45 mouse cellular contexts compared by ENCODE assay signal in the genomic region with DNA sequence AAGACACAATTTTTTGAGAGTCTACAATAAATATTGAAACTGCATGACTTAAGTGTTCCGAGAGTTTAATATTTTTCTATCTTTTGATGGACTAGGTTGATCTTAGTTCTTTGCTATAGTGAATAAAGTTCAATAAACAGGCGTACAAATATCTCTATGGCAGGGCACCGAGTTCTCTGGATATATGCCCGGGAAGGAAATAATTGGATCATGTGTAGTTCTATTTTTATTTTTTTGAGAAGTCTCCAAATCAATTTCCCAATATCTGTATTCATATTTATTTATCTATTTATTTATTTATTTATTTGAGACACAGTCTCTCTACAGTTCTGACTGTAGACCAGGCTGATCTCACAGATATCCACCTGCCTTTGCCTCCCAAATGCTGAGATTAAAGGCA. TPM values are rescaled to one million over a fixed set of nuclear protein-coding genes. Genes with fewer than 3 reads are reported as not detected.
"Had no signal": no experiment of that assay in that cellular context is flagged by ENCODE, and none has a peak within 500 bp of the region (broad histone marks: within the 10 kb centered on the region; RNA-seq: fewer than 3 reads in every experiment).

No protein-coding gene starts in this region.

- DNase-seq: liver; liver, embryonic 13.5 days; liver, postnatal 0 days; lung, adult 18-20 months; lung, adult 2 months; lung, embryonic 14.5 days; lung, postnatal 10 days; lung, postnatal 14 days; lung, postnatal 36 days; lung, postnatal 4 days had no signal

- H3K27ac ChIP-seq: limb, embryonic 13.5 days; limb, embryonic 15.5 days; liver, embryonic 12.5 days; liver, embryonic 13.5 days; liver, embryonic 14.5 days; liver, embryonic 15.5 days; lung, embryonic 15.5 days; macrophage; midbrain, embryonic 12.5 days; neural tube, embryonic 12.5 days had no signal

- H3K4me3 ChIP-seq: liver, embryonic 12.5 days; liver, embryonic 13.5 days; liver, embryonic 15.5 days; lung, embryonic 15.5 days; megakaryocyte, embryonic 14.5 days; myocyte; neural tube, embryonic 12.5 days had no signal

- ATAC-seq: liver, embryonic 12.5 days; liver, postnatal 0 days; lung, postnatal 0 days had no signal

- H3K27me3 ChIP-seq: limb, embryonic 12.5 days; limb, embryonic 13.5 days; limb, embryonic 15.5 days; liver, embryonic 13.5 days; lung, embryonic 15.5 days; midbrain, embryonic 12.5 days; midbrain, embryonic 13.5 days; midbrain, embryonic 15.5 days; neural tube, embryonic 12.5 days had no signal

- H3K9me3 ChIP-seq: limb, embryonic 10.5 days; limb, embryonic 12.5 days; limb, embryonic 13.5 days; limb, embryonic 15.5 days; liver, embryonic 12.5 days; liver, embryonic 13.5 days; liver, embryonic 15.5 days; lung, embryonic 15.5 days; megakaryocyte, embryonic 14.5 days; midbrain, embryonic 10.5 days; midbrain, embryonic 12.5 days; midbrain, embryonic 13.5 days; midbrain, embryonic 15.5 days; neural tube, embryonic 12.5 days had no signal

- H3K4me2 ChIP-seq: limb, embryonic 15.5 days; liver, embryonic 15.5 days had no signal

- H3K36me3 ChIP-seq: limb, embryonic 10.5 days; limb, embryonic 12.5 days; limb, embryonic 13.5 days; limb, embryonic 15.5 days; liver, embryonic 12.5 days; liver, embryonic 13.5 days; liver, embryonic 15.5 days; lung, embryonic 15.5 days; midbrain, embryonic 10.5 days; midbrain, embryonic 12.5 days; midbrain, embryonic 13.5 days; midbrain, embryonic 15.5 days; neural tube, embryonic 12.5 days had no signal

- H3K4me1 ChIP-seq: limb, embryonic 13.5 days; liver, embryonic 12.5 days; liver, embryonic 13.5 days; liver, embryonic 15.5 days; midbrain, embryonic 12.5 days had no signal

- H3K9ac ChIP-seq: limb, embryonic 12.5 days; limb, embryonic 15.5 days; liver, embryonic 12.5 days; liver, embryonic 13.5 days; liver, embryonic 14.5 days; liver, embryonic 15.5 days; liver, postnatal 0 days; lung, embryonic 14.5 days; lung, embryonic 15.5 days; midbrain, embryonic 12.5 days; neural tube, embryonic 12.5 days had no signal

RNA-seq across cellular contexts. Expression of a gene that starts 36.4 kb away (rescaled TPM):
- total RNA-seq: left cerebral cortex, postnatal 10 days; left cerebral cortex, postnatal 14 days; left cerebral cortex, postnatal 36 days; left cerebral cortex, postnatal 4 days; liver, adult 2 months; megakaryocyte progenitor cell, adult 5-6 weeks; megakaryocyte, adult 5-6 weeks; megakaryocyte-erythroid progenitor cell, adult 5-6 weeks; monocyte, adult 5-6 weeks had no signal
- polyA plus RNA-seq: liver, adult 2 months; liver, embryonic 12.5 days; liver, embryonic 13.5 days; liver, embryonic 15.5 days; liver, embryonic 16.5 days; liver, postnatal 0 days; macrophage; midbrain, embryonic 14.5 days; midbrain, embryonic 16.5 days; neural tube, embryonic 11.5 days had no signal

RNA-seq across cellular contexts. Expression of a gene that starts 44.6 kb away (rescaled TPM):
- total RNA-seq: left cerebral cortex, postnatal 10 days; left cerebral cortex, postnatal 14 days; left cerebral cortex, postnatal 25 days; left cerebral cortex, postnatal 36 days; left cerebral cortex, postnatal 4 days; liver, adult 2 months; megakaryocyte progenitor cell, adult 5-6 weeks; megakaryocyte, adult 5-6 weeks; megakaryocyte-erythroid progenitor cell, adult 5-6 weeks; midbrain, postnatal 0 days; monocyte, adult 5-6 weeks had no signal
- polyA plus RNA-seq: limb, embryonic 10.5 days; limb, embryonic 11.5 days; limb, embryonic 12.5 days; limb, embryonic 13.5 days; limb, embryonic 15.5 days; liver, adult 2 months; liver, embryonic 11.5 days; liver, embryonic 12.5 days; liver, embryonic 13.5 days; liver, embryonic 14.5 days; liver, embryonic 15.5 days; liver, embryonic 16.5 days; lung, adult 2 months; lung, embryonic 14.5 days; lung, embryonic 15.5 days; lung, postnatal 0 days; midbrain, embryonic 10.5 days; midbrain, embryonic 11.5 days; midbrain, embryonic 12.5 days; midbrain, embryonic 13.5 days; midbrain, embryonic 14.5 days; midbrain, embryonic 15.5 days; midbrain, embryonic 16.5 days; midbrain, postnatal 0 days; myocyte; neural tube, embryonic 11.5 days; neural tube, embryonic 12.5 days had no signal
